Mouse (Mus musculus): ENCODE measurements around the gene Hivep2. TPM values are rescaled to one million over a fixed set of nuclear protein-coding genes. Genes with fewer than 3 reads are reported as not detected.

The Hivep2 gene
- total RNA-seq, 2 experiments from 2014 or later: 277 to 292 TPM

GRCm38 (mm10) chr10:14057841-14058605 is 92.1 kb downstream of the Hivep2 start:
- intact Hi-C loops (cut with DNase I): no loop called here
- DNase-seq (ENCODE audit: extremely low spot score in 1 of 2, low spot score in 2 of 2): no peak

GRCm38 (mm10) chr10:14058742-14059141 is 92.9 kb downstream of the Hivep2 start:
- no peak for DNase-seq (ENCODE audit: extremely low spot score in 1 of 2, low spot score in 2 of 2)
- intact Hi-C loops (cut with DNase I): no loop called here

- DNase-seq (ENCODE audit: extremely low spot score in 1 of 2, low spot score in 2 of 2): no peak
- intact Hi-C loops (cut with DNase I): no loop called here
Measured at GRCm38 (mm10) chr10:14059581-14059980, 93.7 kb downstream of the Hivep2 start.

- intact Hi-C loops (cut with DNase I): no loop called here
- no peak for DNase-seq (ENCODE audit: extremely low spot score in 1 of 2, low spot score in 2 of 2)
Measured at GRCm38 (mm10) chr10:14060302-14060701, 94.4 kb downstream of the Hivep2 start.

- DNase-seq (ENCODE audit: extremely low spot score in 1 of 2, low spot score in 2 of 2): no peak
- intact Hi-C loops (cut with DNase I): no loop called here
Measured at GRCm38 (mm10) chr10:14063226-14063625, 97.4 kb downstream of the Hivep2 start.

- intact Hi-C loops (cut with DNase I): no loop called here
Measured at GRCm38 (mm10) chr10:14064759-14065395, 99.0 kb downstream of the Hivep2 start.

GRCm38 (mm10) chr10:14067802-14068201 is 101.9 kb downstream of the Hivep2 start:
- DNase-seq (ENCODE audit: extremely low spot score in 1 of 2, low spot score in 2 of 2): no peak
- intact Hi-C loops (cut with DNase I): no loop called here

More at GRCm38 (mm10) chr10:14064759-14065395, 99.0 kb downstream of the Hivep2 start:
- no peak for DNase-seq (ENCODE audit: extremely low spot score in 1 of 2, low spot score in 2 of 2)

- DNase-seq (ENCODE audit: extremely low spot score in 1 of 2, low spot score in 2 of 2): no peak
- intact Hi-C loops (cut with DNase I): no loop called here
Measured at GRCm38 (mm10) chr10:14070498-14071079, 104.7 kb downstream of the Hivep2 start.

GRCm38 (mm10) chr10:14072504-14072903 is 106.6 kb downstream of the Hivep2 start:
- intact Hi-C loops (cut with DNase I): no loop called here
- DNase-seq (ENCODE audit: extremely low spot score in 1 of 2, low spot score in 2 of 2): no peak

GRCm38 (mm10) chr10:14075767-14076166 is 109.9 kb downstream of the Hivep2 start:
- DNase-seq (ENCODE audit: extremely low spot score in 1 of 2, low spot score in 2 of 2): peak in 1 of 2 experiments; percentile 31
- intact Hi-C loops (cut with DNase I): no loop called here

GRCm38 (mm10) chr10:14076880-14077279 is 111.0 kb downstream of the Hivep2 start:
- DNase-seq (ENCODE audit: extremely low spot score in 1 of 2, low spot score in 2 of 2): no peak
- intact Hi-C loops (cut with DNase I): no loop called here

GRCm38 (mm10) chr10:14080830-14081229 is 115.0 kb downstream of the Hivep2 start:
- intact Hi-C loops (cut with DNase I): no loop called here
- DNase-seq (ENCODE audit: extremely low spot score in 1 of 2, low spot score in 2 of 2): no peak

GRCm38 (mm10) chr10:14081824-14082223 is 115.9 kb downstream of the Hivep2 start:
- intact Hi-C loops (cut with DNase I): no loop called here
- DNase-seq (ENCODE audit: extremely low spot score in 1 of 2, low spot score in 2 of 2): no peak

GRCm38 (mm10) chr10:14082275-14082674 is 116.4 kb downstream of the Hivep2 start:
- intact Hi-C loops (cut with DNase I): no loop called here
- DNase-seq (ENCODE audit: extremely low spot score in 1 of 2, low spot score in 2 of 2): peak in 1 of 2 experiments; percentile 33

GRCm38 (mm10) chr10:14085241-14085659 is 119.4 kb downstream of the Hivep2 start:
- no peak for DNase-seq (ENCODE audit: extremely low spot score in 1 of 2, low spot score in 2 of 2)
- intact Hi-C loops (cut with DNase I): no loop called here

- DNase-seq (ENCODE audit: extremely low spot score in 1 of 2, low spot score in 2 of 2): no peak
- intact Hi-C loops (cut with DNase I): no loop called here
Measured at GRCm38 (mm10) chr10:14085882-14086515, 120.1 kb downstream of the Hivep2 start.

GRCm38 (mm10) chr10:14087316-14087715 is 121.4 kb downstream of the Hivep2 start:
- intact Hi-C loops (cut with DNase I): no loop called here
- DNase-seq (ENCODE audit: extremely low spot score in 1 of 2, low spot score in 2 of 2): no peak

- peak in 1 of 2 experiments; percentile 29 for DNase-seq (ENCODE audit: extremely low spot score in 1 of 2, low spot score in 2 of 2)
- intact Hi-C loops (cut with DNase I): no loop called here
Measured at GRCm38 (mm10) chr10:14089488-14089887, 123.6 kb downstream of the Hivep2 start.

- intact Hi-C loops (cut with DNase I): no loop called here
- no peak for DNase-seq (ENCODE audit: extremely low spot score in 1 of 2, low spot score in 2 of 2)
Measured at GRCm38 (mm10) chr10:14094033-14094432, 128.2 kb downstream of the Hivep2 start.
